Mouse (Mus musculus): ENCODE measurements around the gene Robo3. TPM values are rescaled to one million over a fixed set of nuclear protein-coding genes. Genes with fewer than 3 reads are reported as not detected.

The Robo3 gene
- not detected in 4 replicates for total RNA-seq (2023; ENCODE audit: inconsistent age)

GRCm38 (mm10) chr9:37432720-37433421 lies at the start of gene Robo3:
TSS of gene Robo3 (minus strand) at chr9:37433246.

GRCm38 (mm10) chr9:37401802-37402201 lies 31.2 kb downstream of the Robo3 start, which contains the start of gene Robo4:
TSS of gene Robo4 (plus strand) at chr9:37401897.

GRCm38 (mm10) chr9:37367301-37368080 lies 65.6 kb downstream of the Robo3 start, which contains the start of gene Hepacam:
TSS of gene Hepacam (plus strand) at chr9:37367351.

Other genes with a start within 250 kb of the Robo3 start
- gene Tmem218, start 225.0 kb downstream of the Robo3 start, total RNA-seq (2023; ENCODE audit: inconsistent age) = 1.6 to 2.3 TPM (median 1.8 TPM) in 4 replicates
- gene Slc37a2, start 177.5 kb downstream of the Robo3 start, total RNA-seq (2023; ENCODE audit: inconsistent age) = 26.0 to 32.6 TPM (median 28.2 TPM) in 4 replicates
- 12.4 to 14.8 TPM (median 13.6 TPM) in 4 replicates for gene Ccdc15, start 84.8 kb downstream of the Robo3 start, total RNA-seq (2023; ENCODE audit: inconsistent age)
- not detected in 4 replicates for gene Hepacam, start 65.9 kb downstream of the Robo3 start, total RNA-seq (2023; ENCODE audit: inconsistent age)
- gene Robo4, start 31.3 kb downstream of the Robo3 start, total RNA-seq (2023; ENCODE audit: inconsistent age) = not detected in 4 replicates
- gene Msantd2, start 56.1 kb upstream of the Robo3 start, total RNA-seq (2023; ENCODE audit: inconsistent age) = 30.0 to 35.1 TPM (median 32.6 TPM) in 4 replicates
- gene Esam, start 94.8 kb upstream of the Robo3 start, total RNA-seq (2023; ENCODE audit: inconsistent age) = 0.48 to 0.80 TPM (median 0.72 TPM) in 3 of 4 replicates, not detected in the other
- gene Vsig2, start 106.0 kb upstream of the Robo3 start, total RNA-seq (2023; ENCODE audit: inconsistent age) = not detected in 4 replicates
- gene Nrgn, start 119.7 kb upstream of the Robo3 start, total RNA-seq (2023; ENCODE audit: inconsistent age) = 3.5 to 5.1 TPM (median 4.3 TPM) in 4 replicates
- gene Siae, start 122.5 kb upstream of the Robo3 start, total RNA-seq (2023; ENCODE audit: inconsistent age) = 9.0 to 11.4 TPM (median 9.7 TPM) in 4 replicates
- 1.3 to 3.0 TPM in 2 of 4 replicates, not detected in the others for gene Spa17, start 180.5 kb upstream of the Robo3 start, total RNA-seq (2023; ENCODE audit: inconsistent age)
- gene Tbrg1, start 224.1 kb upstream of the Robo3 start, total RNA-seq (2023; ENCODE audit: inconsistent age) = 55.3 to 60.2 TPM (median 58.4 TPM) in 4 replicates
- gene Panx3, start 236.0 kb upstream of the Robo3 start, total RNA-seq (2023; ENCODE audit: inconsistent age) = not detected in 4 replicates

Data from B cell, adult (primary cell).